Mouse (Mus musculus): ENCODE results near the gene Dgki. TPM values are rescaled to one million over a fixed set of nuclear protein-coding genes. Genes with fewer than 3 reads are reported as not detected.

Dgki gene
- polyA plus RNA-seq, 1 experiment from 2014 or later, result 0.92 TPM

- Histone ChIP-seq H3K4me1 (replicated peaks; ENCODE audit: control insufficient read depth, insufficient read depth, low read length) (no peaks in the 10 kb centered on the region), H3K27ac (ENCODE audit: low read depth) (no peak overlapping the region), H3K4me2 (ENCODE audit: low read length) (no peak overlapping the region), H3K4me3 (ENCODE audit: low read depth, low read length) (no peak overlapping the region), H3K9me3 (ENCODE audit: control insufficient read depth, low read length) (no peaks in the 10 kb centered on the region), H3K9ac (ENCODE audit: low read length) (no peak overlapping the region), H3K36me3 (ENCODE audit: control insufficient read depth, insufficient read depth, low read length) (no peaks in the 10 kb centered on the region), H3K27me3 (replicated peaks; ENCODE audit: control insufficient read depth, insufficient read depth, low read length) (no peaks in the 10 kb centered on the region)
- ATAC-seq (replicated peaks; ENCODE audit: low FRiP score, low TSS enrichment, low read depth) (no peak), DNase-seq (ENCODE audit: low spot score) (no peak)
- WGBS, result 89% methylated on average over 4 of the region's 4 CpGs
Observed at GRCm38 (mm10) chr6:37241434-37241833, 58.5 kb downstream of the Dgki start.

GRCm38 (mm10) chr6:37240140-37240539 lies 59.8 kb downstream of the Dgki start:
- DNase-seq (ENCODE audit: low spot score), result no peak
- Histone ChIP-seq H3K4me1 (replicated peaks; ENCODE audit: control insufficient read depth, insufficient read depth, low read length) (no peaks in the 10 kb centered on the region), H3K36me3 (ENCODE audit: control insufficient read depth, insufficient read depth, low read length) (no peaks in the 10 kb centered on the region), H3K9ac (ENCODE audit: low read length) (no peak overlapping the region), H3K4me3 (ENCODE audit: low read depth, low read length) (no peak overlapping the region), H3K27me3 (replicated peaks; ENCODE audit: control insufficient read depth, insufficient read depth, low read length) (no peaks in the 10 kb centered on the region), H3K4me2 (ENCODE audit: low read length) (no peak overlapping the region), H3K27ac (ENCODE audit: low read depth) (no peak overlapping the region), H3K9me3 (ENCODE audit: control insufficient read depth, low read length) (no peaks in the 10 kb centered on the region)
- ATAC-seq (replicated peaks; ENCODE audit: low FRiP score, low TSS enrichment, low read depth), result no peak
- 81% methylated on average over 7 of the region's 7 CpGs for WGBS

- 62% methylated on average over 2 of the region's 2 CpGs for WGBS
- H3K4me2 ChIP-seq (ENCODE audit: low read length), result no peak overlapping the region
- H3K27me3 ChIP-seq (replicated peaks; ENCODE audit: control insufficient read depth, insufficient read depth, low read length), result no peaks in the 10 kb centered on the region
- no peaks in the 10 kb centered on the region for H3K4me1 ChIP-seq (replicated peaks; ENCODE audit: control insufficient read depth, insufficient read depth, low read length)
- H3K27ac ChIP-seq (ENCODE audit: low read depth), result no peak overlapping the region
- no peaks in the 10 kb centered on the region for H3K36me3 ChIP-seq (ENCODE audit: control insufficient read depth, insufficient read depth, low read length)
- H3K9me3 ChIP-seq (ENCODE audit: control insufficient read depth, low read length), result no peaks in the 10 kb centered on the region
- no peak for DNase-seq (ENCODE audit: low spot score)
- H3K9ac ChIP-seq (ENCODE audit: low read length), result no peak overlapping the region
- ATAC-seq (replicated peaks; ENCODE audit: low FRiP score, low TSS enrichment, low read depth), result no peak
- H3K4me3 ChIP-seq (ENCODE audit: low read depth, low read length), result no peak overlapping the region
Observed at GRCm38 (mm10) chr6:37236893-37237292, 63.1 kb downstream of the Dgki start.

- Histone ChIP-seq H3K36me3 (ENCODE audit: control insufficient read depth, insufficient read depth, low read length) (no peaks in the 10 kb centered on the region), H3K4me1 (replicated peaks; ENCODE audit: control insufficient read depth, insufficient read depth, low read length) (no peaks in the 10 kb centered on the region), H3K27ac (ENCODE audit: low read depth) (no peak overlapping the region), H3K9me3 (ENCODE audit: control insufficient read depth, low read length) (no peaks in the 10 kb centered on the region), H3K4me3 (ENCODE audit: low read depth, low read length) (no peak overlapping the region), H3K4me2 (ENCODE audit: low read length) (no peak overlapping the region), H3K9ac (ENCODE audit: low read length) (no peak overlapping the region), H3K27me3 (replicated peaks; ENCODE audit: control insufficient read depth, insufficient read depth, low read length) (no peaks in the 10 kb centered on the region)
- WGBS, result 72% methylated on average over 6 of the region's 6 CpGs
- DNase-seq (ENCODE audit: low spot score), result no peak
- ATAC-seq (replicated peaks; ENCODE audit: low FRiP score, low TSS enrichment, low read depth), result no peak
Observed at GRCm38 (mm10) chr6:37231148-37231547, 68.8 kb downstream of the Dgki start.

GRCm38 (mm10) chr6:37222947-37223510 lies 77.0 kb downstream of the Dgki start:
- H3K27me3 ChIP-seq (replicated peaks; ENCODE audit: control insufficient read depth, insufficient read depth, low read length), result no peaks in the 10 kb centered on the region
- H3K9ac ChIP-seq (ENCODE audit: low read length), result no peak overlapping the region
- no peaks in the 10 kb centered on the region for H3K9me3 ChIP-seq (ENCODE audit: control insufficient read depth, low read length)
- H3K27ac ChIP-seq (ENCODE audit: low read depth), result no peak overlapping the region
- 51% methylated on average over 7 of the region's 7 CpGs for WGBS
- DNase-seq (ENCODE audit: low spot score), result no peak
- H3K36me3 ChIP-seq (ENCODE audit: control insufficient read depth, insufficient read depth, low read length), result no peaks in the 10 kb centered on the region
- no peak overlapping the region for H3K4me3 ChIP-seq (ENCODE audit: low read depth, low read length)
- H3K4me1 ChIP-seq (replicated peaks; ENCODE audit: control insufficient read depth, insufficient read depth, low read length), result no peaks in the 10 kb centered on the region; the same call in 1 of the 2 replicates
- ATAC-seq (replicated peaks; ENCODE audit: low FRiP score, low TSS enrichment, low read depth), result no peak
- H3K4me2 ChIP-seq (ENCODE audit: low read length), result no peak overlapping the region

GRCm38 (mm10) chr6:37222016-37222415 lies 78.0 kb downstream of the Dgki start:
- no peaks in the 10 kb centered on the region for H3K36me3 ChIP-seq (ENCODE audit: control insufficient read depth, insufficient read depth, low read length)
- no peaks in the 10 kb centered on the region for H3K9me3 ChIP-seq (ENCODE audit: control insufficient read depth, low read length)
- no peak overlapping the region for H3K4me2 ChIP-seq (ENCODE audit: low read length)
- H3K4me3 ChIP-seq (ENCODE audit: low read depth, low read length), result no peak overlapping the region
- ATAC-seq (replicated peaks; ENCODE audit: low FRiP score, low TSS enrichment, low read depth), result no peak
- DNase-seq (ENCODE audit: low spot score), result no peak
- H3K9ac ChIP-seq (ENCODE audit: low read length), result no peak overlapping the region
- WGBS, result 57% methylated on average over 6 of the region's 6 CpGs
- no peak overlapping the region for H3K27ac ChIP-seq (ENCODE audit: low read depth)
- no peaks in the 10 kb centered on the region; the same call in 1 of the 2 replicates for H3K4me1 ChIP-seq (replicated peaks; ENCODE audit: control insufficient read depth, insufficient read depth, low read length)
- no peaks in the 10 kb centered on the region for H3K27me3 ChIP-seq (replicated peaks; ENCODE audit: control insufficient read depth, insufficient read depth, low read length)

- H3K4me2 ChIP-seq (ENCODE audit: low read length), result no peak overlapping the region
- no peak overlapping the region for H3K4me3 ChIP-seq (ENCODE audit: low read depth, low read length)
- no peaks in the 10 kb centered on the region for H3K27me3 ChIP-seq (replicated peaks; ENCODE audit: control insufficient read depth, insufficient read depth, low read length)
- 77% methylated on average over 4 of the region's 4 CpGs for WGBS
- DNase-seq (ENCODE audit: low spot score) (no peak), ATAC-seq (replicated peaks; ENCODE audit: low FRiP score, low TSS enrichment, low read depth) (no peak)
- no peak overlapping the region for H3K27ac ChIP-seq (ENCODE audit: low read depth)
- H3K9ac ChIP-seq (ENCODE audit: low read length), result no peak overlapping the region
- 0 out of 2 replicates have a peak, but pooled peaks cover 9% of the 10 kb centered on the region for H3K4me1 ChIP-seq (replicated peaks; ENCODE audit: control insufficient read depth, insufficient read depth, low read length)
- no peaks in the 10 kb centered on the region for H3K36me3 ChIP-seq (ENCODE audit: control insufficient read depth, insufficient read depth, low read length)
- H3K9me3 ChIP-seq (ENCODE audit: control insufficient read depth, low read length), result no peaks in the 10 kb centered on the region
Observed at GRCm38 (mm10) chr6:37219110-37219509, 80.9 kb downstream of the Dgki start.

- Histone ChIP-seq H3K4me3 (ENCODE audit: low read depth, low read length) (no peak overlapping the region), H3K27me3 (replicated peaks; ENCODE audit: control insufficient read depth, insufficient read depth, low read length) (no peaks in the 10 kb centered on the region), H3K4me1 (replicated peaks; ENCODE audit: control insufficient read depth, insufficient read depth, low read length) (0 out of 2 replicates have a peak, but pooled peaks cover 12% of the 10 kb centered on the region), H3K27ac (ENCODE audit: low read depth) (no peak overlapping the region), H3K4me2 (ENCODE audit: low read length) (no peak overlapping the region), H3K36me3 (ENCODE audit: control insufficient read depth, insufficient read depth, low read length) (no peaks in the 10 kb centered on the region), H3K9me3 (ENCODE audit: control insufficient read depth, low read length) (no peaks in the 10 kb centered on the region), H3K9ac (ENCODE audit: low read length) (no peak overlapping the region)
- ATAC-seq (replicated peaks; ENCODE audit: low FRiP score, low TSS enrichment, low read depth) (no peak), DNase-seq (ENCODE audit: low spot score) (no peak)
- 42% methylated on average over 4 of the region's 4 CpGs for WGBS
Observed at GRCm38 (mm10) chr6:37216342-37216763, 83.6 kb downstream of the Dgki start.

GRCm38 (mm10) chr6:37215655-37216054 lies 84.3 kb downstream of the Dgki start:
- WGBS, result 41% methylated on average over 10 of the region's 10 CpGs
- Histone ChIP-seq H3K9me3 (ENCODE audit: control insufficient read depth, low read length) (no peaks in the 10 kb centered on the region), H3K27ac (ENCODE audit: low read depth) (no peak overlapping the region), H3K27me3 (replicated peaks; ENCODE audit: control insufficient read depth, insufficient read depth, low read length) (no peaks in the 10 kb centered on the region), H3K36me3 (ENCODE audit: control insufficient read depth, insufficient read depth, low read length) (no peaks in the 10 kb centered on the region), H3K4me1 (replicated peaks; ENCODE audit: control insufficient read depth, insufficient read depth, low read length) (0 out of 2 replicates have a peak, but pooled peaks cover 12% of the 10 kb centered on the region), H3K9ac (ENCODE audit: low read length) (no peak overlapping the region), H3K4me3 (ENCODE audit: low read depth, low read length) (no peak overlapping the region), H3K4me2 (ENCODE audit: low read length) (no peak overlapping the region)
- ATAC-seq (replicated peaks; ENCODE audit: low FRiP score, low TSS enrichment, low read depth) (no peak), DNase-seq (ENCODE audit: low spot score) (no peak)

All from intestine, embryonic 14.5 days (tissue).